Mouse (Mus musculus): Measurements from ENCODE around the gene Pip4k2c. TPM values are rescaled to one million over a fixed set of nuclear protein-coding genes. Genes with fewer than 3 reads are reported as not detected.
A peak's percentile ranks its signal among the peaks of the same experiment; 100 is the strongest.

Pip4k2c gene
- total and polyA plus RNA-seq, 3 experiments = 126 to 141 (median 130) TPM

DNA sequence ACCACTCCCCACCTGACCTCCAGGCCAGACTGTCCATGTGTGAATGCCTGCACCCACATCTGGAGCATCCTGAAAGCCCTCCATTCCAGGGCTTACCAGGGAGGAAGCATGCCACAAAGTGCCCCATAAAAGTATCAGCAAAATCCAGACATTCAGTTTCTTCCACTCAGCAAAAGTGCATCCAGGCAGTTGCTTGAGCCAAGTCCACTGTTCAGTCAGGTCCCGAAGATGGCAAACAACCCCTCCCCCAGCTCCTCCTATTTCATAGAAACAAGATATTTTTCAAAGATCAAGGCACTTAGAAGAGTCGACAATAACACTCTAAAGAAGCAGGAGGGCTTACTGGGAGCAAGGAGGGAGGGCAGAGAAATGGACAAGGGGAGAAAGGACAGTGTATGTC lies 12.9 kb downstream of the Pip4k2c start:
- TF ChIP-seq GATA2 (IDR thresholded peaks at IDR 0.05; ENCODE audit: borderline replicate concordance, low read depth, low read length) = no peak
- TF ChIP-seq CTCF (IDR thresholded peaks at IDR 0.05; ENCODE audit: low read depth, low read length) = no peak
- TF ChIP-seq POLR2AphosphoS5 (IDR thresholded peaks at IDR 0.05; ENCODE audit: insufficient replicate concordance, low read depth, low read length) = no peak
- TF ChIP-seq GATA1 (IDR thresholded peaks at IDR 0.05; ENCODE audit: borderline replicate concordance, low read length) = no peak
- no peak for TF ChIP-seq TAL1 (conservative IDR thresholded peaks at IDR 0.05; ENCODE audit: low read depth, low read length)
- ATAC-seq (ENCODE audit: extremely low read depth, insufficient number of reproducible peaks, low FRiP score, poor library complexity, severe bottlenecking) = no peak
- no peak for DNase-seq (ENCODE audit: low spot score)
- Histone ChIP-seq H3K9me3 (replicated peaks) (no peaks in the 10 kb centered on the region), H3K4me1 (ENCODE audit: insufficient read depth, low read depth, low read length) (peaks cover 86% of the 10 kb centered on the region), H3K36me3 (replicated peaks) (peaks cover 72% of the 10 kb centered on the region), H3K27me3 (ENCODE audit: insufficient read depth, low read length) (no peaks in the 10 kb centered on the region), H3K4me3 (ENCODE audit: low read depth, low read length) (peak overlapping the region; percentile 20; the same call in 1 of the 2 replicates)

- ATAC-seq (ENCODE audit: extremely low read depth, insufficient number of reproducible peaks, low FRiP score, poor library complexity, severe bottlenecking) (no peak), DNase-seq (ENCODE audit: low spot score) (no peak)
- H3K4me1 ChIP-seq (ENCODE audit: insufficient read depth, low read depth, low read length) = peaks cover 86% of the 10 kb centered on the region
- no peaks in the 10 kb centered on the region for H3K9me3 ChIP-seq (replicated peaks)
- H3K27me3 ChIP-seq (ENCODE audit: insufficient read depth, low read length) = no peaks in the 10 kb centered on the region
- peak overlapping the region; percentile 20; the same call in 1 of the 2 replicates for H3K4me3 ChIP-seq (ENCODE audit: low read depth, low read length)
- peaks cover 72% of the 10 kb centered on the region for H3K36me3 ChIP-seq (replicated peaks)
- no peak for TF ChIP-seq TAL1 (conservative IDR thresholded peaks at IDR 0.05; ENCODE audit: low read depth, low read length)
- no peak for TF ChIP-seq GATA2 (IDR thresholded peaks at IDR 0.05; ENCODE audit: borderline replicate concordance, low read depth, low read length)
- TF ChIP-seq GATA1 (IDR thresholded peaks at IDR 0.05; ENCODE audit: borderline replicate concordance, low read length) = no peak
- TF ChIP-seq CTCF (IDR thresholded peaks at IDR 0.05; ENCODE audit: low read depth, low read length) = no peak
- TF ChIP-seq POLR2AphosphoS5 (IDR thresholded peaks at IDR 0.05; ENCODE audit: insufficient replicate concordance, low read depth, low read length) = no peak
Measured at GRCm38 (mm10) chr10:127197505-127198110, 13.8 kb downstream of the Pip4k2c start.

GRCm38 (mm10) chr10:127197104-127197503 lies 14.3 kb downstream of the Pip4k2c start:
- TF ChIP-seq GATA1 (IDR thresholded peaks at IDR 0.05; ENCODE audit: borderline replicate concordance, low read length) (no peak), GATA2 (IDR thresholded peaks at IDR 0.05; ENCODE audit: borderline replicate concordance, low read depth, low read length) (no peak), TAL1 (conservative IDR thresholded peaks at IDR 0.05; ENCODE audit: low read depth, low read length) (no peak), POLR2AphosphoS5 (IDR thresholded peaks at IDR 0.05; ENCODE audit: insufficient replicate concordance, low read depth, low read length) (no peak)
- no peaks in the 10 kb centered on the region for H3K27me3 ChIP-seq (ENCODE audit: insufficient read depth, low read length)
- ATAC-seq (ENCODE audit: extremely low read depth, insufficient number of reproducible peaks, low FRiP score, poor library complexity, severe bottlenecking) = no peak
- DNase-seq (ENCODE audit: low spot score) = no peak
- no peaks in the 10 kb centered on the region for H3K9me3 ChIP-seq (replicated peaks)
- peaks cover 71% of the 10 kb centered on the region for H3K36me3 ChIP-seq (replicated peaks)
- peaks cover 88% of the 10 kb centered on the region for H3K4me1 ChIP-seq (ENCODE audit: insufficient read depth, low read depth, low read length)
- peak overlapping the region; percentile 16; the same call in 1 of the 2 replicates for H3K4me3 ChIP-seq (ENCODE audit: low read depth, low read length)

DNA sequence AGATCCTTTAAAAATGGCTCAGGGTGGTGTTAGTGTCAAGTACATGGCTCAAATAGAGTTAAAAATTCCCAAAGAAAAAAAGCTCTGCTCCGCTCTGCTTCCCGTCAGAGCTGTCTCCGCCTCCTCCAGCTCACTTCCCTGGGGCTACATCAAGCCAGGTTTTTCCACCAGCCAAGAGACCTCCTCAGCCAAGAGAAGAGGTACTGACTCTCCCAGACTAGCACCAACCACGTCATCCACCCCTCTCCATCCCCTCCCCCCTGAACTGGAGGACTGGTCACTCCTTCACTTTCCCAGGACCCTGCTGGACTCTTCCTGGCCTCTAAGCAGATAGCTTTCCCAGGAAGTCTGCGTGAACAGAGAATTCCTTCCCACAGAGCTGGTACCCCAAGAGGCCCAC lies 15.0 kb downstream of the Pip4k2c start:
- H3K4me1 ChIP-seq (ENCODE audit: insufficient read depth, low read depth, low read length) = peaks cover 90% of the 10 kb centered on the region
- ATAC-seq (ENCODE audit: extremely low read depth, insufficient number of reproducible peaks, low FRiP score, poor library complexity, severe bottlenecking) (no peak), DNase-seq (ENCODE audit: low spot score) (no peak)
- peak overlapping the region; percentile 88; the same call in 1 of the 2 replicates for H3K4me3 ChIP-seq (ENCODE audit: low read depth, low read length)
- no peaks in the 10 kb centered on the region for H3K27me3 ChIP-seq (ENCODE audit: insufficient read depth, low read length)
- H3K36me3 ChIP-seq (replicated peaks) = peaks cover 70% of the 10 kb centered on the region
- H3K9me3 ChIP-seq (replicated peaks) = no peaks in the 10 kb centered on the region
- TF ChIP-seq TAL1 (conservative IDR thresholded peaks at IDR 0.05; ENCODE audit: low read depth, low read length) (no peak), POLR2AphosphoS5 (IDR thresholded peaks at IDR 0.05; ENCODE audit: insufficient replicate concordance, low read depth, low read length) (no peak), GATA1 (IDR thresholded peaks at IDR 0.05; ENCODE audit: borderline replicate concordance, low read length) (no peak), CTCF (IDR thresholded peaks at IDR 0.05; ENCODE audit: low read depth, low read length) (no peak)

GRCm38 (mm10) chr10:127195328-127196129 lies 15.9 kb downstream of the Pip4k2c start, which contains the start of gene Dtx3:
Gene Dtx3, minus strand, starts transcription at chr10:127195728.
- H3K27me3 ChIP-seq (ENCODE audit: insufficient read depth, low read length) = no peaks in the 10 kb centered on the region
- peaks cover 71% of the 10 kb centered on the region for H3K36me3 ChIP-seq (replicated peaks)
- no peaks in the 10 kb centered on the region for H3K9me3 ChIP-seq (replicated peaks)
- ATAC-seq (ENCODE audit: extremely low read depth, insufficient number of reproducible peaks, low FRiP score, poor library complexity, severe bottlenecking) (no peak), DNase-seq (ENCODE audit: low spot score) (peak; percentile 46)
- peak within 1 kb of the TSS; percentile 88 for H3K4me3 ChIP-seq (ENCODE audit: low read depth, low read length)
- TF ChIP-seq GATA2 (IDR thresholded peaks at IDR 0.05; ENCODE audit: borderline replicate concordance, low read depth, low read length) = no peak
- TF ChIP-seq CTCF (IDR thresholded peaks at IDR 0.05; ENCODE audit: low read depth, low read length) = no peak
- no peak for TF ChIP-seq TAL1 (conservative IDR thresholded peaks at IDR 0.05; ENCODE audit: low read depth, low read length)
- TF ChIP-seq POLR2AphosphoS5 (IDR thresholded peaks at IDR 0.05; ENCODE audit: insufficient replicate concordance, low read depth, low read length) = no peak
- no peak for TF ChIP-seq GATA1 (IDR thresholded peaks at IDR 0.05; ENCODE audit: borderline replicate concordance, low read length)
- peaks cover 92% of the 10 kb centered on the region for H3K4me1 ChIP-seq (ENCODE audit: insufficient read depth, low read depth, low read length)

All from G1E (cell line).